Mouse (Mus musculus) small intestine, adult 2 months (tissue): ENCODE measurements around the gene Zfp579.

Experiments
- CTCF ChIP-seq: fragments of 200-500 bp; IDR thresholded peaks from 2 replicates; pipeline ENCODE4 v1.5.1; 2012; ENCODE audit warnings: low read depth, mild to moderate bottlenecking, control low read depth, inconsistent platforms, low read length, moderate library complexity, mixed read lengths; ENCODE audit not compliant: insufficient replicate concordance, insufficient read length; ENCODE audit errors: extremely low read depth
- POLR2A ChIP-seq: fragments of 200-500 bp; IDR thresholded peaks from 2 replicates; pipeline ENCODE4 v1.6.1; 2012; ENCODE audit warnings: low read depth, mild to moderate bottlenecking, control low read depth, inconsistent platforms, low read length, moderate library complexity

DNA sequence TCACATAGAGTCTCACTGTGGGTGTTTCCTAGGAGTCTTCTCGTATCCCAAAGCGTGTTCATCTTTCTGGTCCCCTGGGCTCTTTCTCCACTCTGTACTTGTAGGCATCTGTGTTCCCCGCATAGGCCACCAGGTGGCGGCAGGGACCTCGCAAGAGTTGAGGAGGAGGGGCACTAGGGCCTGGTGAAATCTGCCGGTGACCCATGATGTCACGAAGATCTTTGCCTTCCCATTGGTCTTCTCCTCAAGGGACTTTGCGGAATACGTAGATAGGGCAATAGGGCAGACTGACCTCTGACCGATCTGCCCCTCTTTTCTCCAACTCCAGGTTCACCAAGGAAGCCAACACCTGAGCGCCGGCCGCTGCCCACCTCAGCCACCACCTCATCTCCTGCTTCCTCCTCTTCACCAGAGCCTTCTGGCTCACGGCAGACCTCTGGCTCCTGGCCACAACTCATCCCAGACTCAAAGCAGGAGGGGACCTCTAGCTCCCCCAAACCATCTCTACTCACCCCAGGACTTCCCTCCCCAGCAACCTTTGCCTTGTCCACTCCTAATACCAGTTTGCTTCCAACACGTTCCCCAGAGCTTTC is 52.6 kb downstream of the Zfp579 start:
- no peak for TF ChIP-seq POLR2A
- TF ChIP-seq CTCF = peak; percentile 98
